Mouse (Mus musculus): ENCODE data around the gene Rnaset2b. TPM values are rescaled to one million over a fixed set of nuclear protein-coding genes. Genes with fewer than 3 reads are reported as not detected.

The Rnaset2b gene
- polyA plus RNA-seq (2014; fragmentation: Illumina TruSeq; extraction: RNeasy Lipid Tissue Mini Kit (QIAGEN cat#74804); ENCODE audit: low read depth, low replicate concordance) = 301 TPM

DNA sequence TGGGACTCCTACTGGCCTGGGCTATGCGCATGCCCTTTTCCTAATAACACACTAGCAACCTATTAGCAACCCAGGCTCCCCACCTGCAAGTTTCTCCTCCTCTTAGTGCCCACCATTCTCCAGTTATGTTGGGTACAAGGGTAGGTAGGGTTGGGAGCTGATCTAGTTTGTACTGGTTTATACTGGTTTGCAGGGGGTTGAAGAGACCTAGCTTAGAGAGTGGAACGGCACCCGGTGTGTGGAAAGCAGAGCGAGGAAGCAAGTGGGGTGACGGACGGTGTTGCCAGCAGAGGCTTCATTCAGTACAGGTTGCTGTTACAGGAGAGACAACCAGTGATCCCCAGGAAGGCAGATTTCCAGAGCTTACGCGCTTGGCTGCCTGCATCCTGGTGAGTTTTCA is at the start of gene Rnaset2b:
TSS of gene Rnaset2b (plus strand) at position 301 of the 400 bp plus-strand sequence.

DNA sequence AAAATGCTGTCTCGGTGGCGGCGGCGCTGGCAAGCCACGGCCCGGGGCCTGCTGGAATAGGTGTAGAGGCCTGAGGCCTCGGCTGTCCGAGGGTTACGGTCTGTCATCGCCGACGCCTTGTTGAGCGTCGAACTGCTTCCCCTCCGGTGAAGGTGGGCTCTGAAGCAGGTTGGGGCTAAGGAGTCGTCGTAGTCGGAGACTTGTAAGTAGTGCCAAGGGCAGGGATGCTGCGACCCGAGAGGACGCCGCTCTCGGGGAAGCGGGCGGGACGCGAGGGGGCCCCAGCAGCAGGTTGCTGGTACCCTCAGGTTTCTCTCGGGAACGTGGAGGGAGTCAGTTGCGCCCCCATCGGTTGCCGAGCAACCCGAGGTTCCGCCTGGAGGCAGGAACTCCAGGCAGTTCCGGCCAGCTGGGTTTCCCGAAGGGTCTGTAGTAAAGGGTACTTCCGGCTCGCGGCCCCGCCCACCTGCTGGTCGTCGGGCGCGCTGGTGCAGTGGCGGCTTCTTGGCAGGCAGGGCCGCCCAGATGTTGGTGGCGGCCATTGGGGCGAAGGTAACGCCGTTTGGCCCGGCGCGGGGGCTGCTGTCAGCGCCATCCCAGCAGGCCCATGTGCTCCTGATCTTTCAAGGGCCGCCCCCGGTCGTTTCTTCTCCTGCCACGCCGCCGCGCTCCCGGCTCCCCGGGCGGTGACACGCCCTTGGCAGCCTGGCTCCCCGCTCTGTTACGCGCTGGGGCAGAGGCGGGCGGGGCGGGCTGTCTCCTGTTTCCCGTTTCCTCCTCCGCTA is 22.3 kb upstream of the Rnaset2b start, which contains the start of gene Rsph3b:
TSS of gene Rsph3b (minus strand) at position 699 of the 785 bp plus-strand sequence.

GRCm38 (mm10) chr17:6960776-6961175 is 9.7 kb upstream of the Rnaset2b start, which contains the start of gene Tagap1:
Gene Tagap1, minus strand, starts transcription at chr17:6961156.

GRCm38 (mm10) chr17:6978287-6979248 is 8.1 kb downstream of the Rnaset2b start, which contains the start of gene Gm49721:
Gene Gm49721, plus strand, starts transcription at chr17:6978904.

DNA sequence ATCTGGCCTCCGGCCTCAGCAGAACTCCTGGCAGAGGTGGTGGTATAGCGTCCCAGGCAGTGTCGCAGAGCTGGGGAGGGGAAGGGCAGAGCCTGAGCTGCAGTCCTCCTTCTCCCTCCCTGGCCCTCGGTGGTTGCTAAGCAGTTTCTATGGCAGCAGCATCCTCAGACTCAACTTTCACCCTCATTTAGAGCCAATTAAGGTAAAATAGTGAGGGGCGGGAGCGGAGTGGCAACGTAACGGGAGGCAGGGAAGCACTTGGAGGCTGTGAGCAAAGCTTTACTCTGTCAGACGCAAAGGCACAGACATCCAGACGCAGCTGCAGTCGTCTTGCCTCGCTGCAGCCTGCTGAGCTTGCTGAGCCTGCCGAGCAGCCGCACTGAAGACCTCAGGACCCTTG is 54.8 kb downstream of the Rnaset2b start, which contains the start of gene Gm1604a:
TSS of gene Gm1604a (plus strand) at position 312 of the 400 bp plus-strand sequence.

Other genes with a start within 250 kb of the Rnaset2b start
- 48.2 TPM for gene Ezr, start 187.8 kb upstream of the Rnaset2b start, polyA plus RNA-seq (2014; fragmentation: Illumina TruSeq; extraction: RNeasy Lipid Tissue Mini Kit (QIAGEN cat#74804); ENCODE audit: low read depth, low replicate concordance)
- 93.9 TPM for gene Rsph3b, start 22.0 kb upstream of the Rnaset2b start, polyA plus RNA-seq (2014; fragmentation: Illumina TruSeq; extraction: RNeasy Lipid Tissue Mini Kit (QIAGEN cat#74804); ENCODE audit: low read depth, low replicate concordance)
- gene Tagap1, start 9.5 kb upstream of the Rnaset2b start, polyA plus RNA-seq (2014; fragmentation: Illumina TruSeq; extraction: RNeasy Lipid Tissue Mini Kit (QIAGEN cat#74804); ENCODE audit: low read depth, low replicate concordance) = 16.4 TPM
- not detected for gene Gm49721, start 8.3 kb downstream of the Rnaset2b start, polyA plus RNA-seq (2014; fragmentation: Illumina TruSeq; extraction: RNeasy Lipid Tissue Mini Kit (QIAGEN cat#74804); ENCODE audit: low read depth, low replicate concordance)
- not detected for gene Gm1604a, start 54.9 kb downstream of the Rnaset2b start, polyA plus RNA-seq (2014; fragmentation: Illumina TruSeq; extraction: RNeasy Lipid Tissue Mini Kit (QIAGEN cat#74804); ENCODE audit: low read depth, low replicate concordance)
- 27.3 TPM for gene Rps6ka2, start 199.5 kb downstream of the Rnaset2b start, polyA plus RNA-seq (2014; fragmentation: Illumina TruSeq; extraction: RNeasy Lipid Tissue Mini Kit (QIAGEN cat#74804); ENCODE audit: low read depth, low replicate concordance)

All from heart, adult 10 weeks (tissue).